Mouse (Mus musculus) forebrain, embryonic 13.5 days (tissue): Measurements from ENCODE around the gene Olfr1058. TPM values are rescaled to one million over a fixed set of nuclear protein-coding genes. Genes with fewer than 3 reads are reported as not detected.

Experiments
- polyA plus RNA-seq: library from polyadenylated mRNA; unstranded; fragments of >200 nt; fragmentation: Nextera tagmentation; extraction: Ambion mirVana; gene quantifications from 2 replicates; pipeline ENCODE4 v1.2.1, GENCODE M21; 2015

Olfr1058 gene
- polyA plus RNA-seq, 1 experiment from 2014 or later, result not detected

Other genes with a start within 250 kb of the Olfr1058 start
- not detected in 2 replicates for gene Olfr1040, start 241.8 kb downstream of the Olfr1058 start, polyA plus RNA-seq
- gene Olfr1042, start 226.7 kb downstream of the Olfr1058 start, polyA plus RNA-seq, result not detected in 2 replicates
- not detected in 2 replicates for gene Olfr1043, start 221.0 kb downstream of the Olfr1058 start, polyA plus RNA-seq
- gene Olfr1044, start 210.7 kb downstream of the Olfr1058 start, polyA plus RNA-seq, result not detected in 2 replicates
- not detected in 2 replicates for gene Olfr52, start 202.9 kb downstream of the Olfr1058 start, polyA plus RNA-seq
- not detected in 2 replicates for gene Olfr1045, start 185.6 kb downstream of the Olfr1058 start, polyA plus RNA-seq
- gene Olfr1046, start 169.2 kb downstream of the Olfr1058 start, polyA plus RNA-seq, result not detected in 2 replicates
- gene Olfr1047, start 157.2 kb downstream of the Olfr1058 start, polyA plus RNA-seq, result not detected in 2 replicates
- gene Olfr1048, start 148.3 kb downstream of the Olfr1058 start, polyA plus RNA-seq, result not detected in 2 replicates
- gene Olfr1049, start 130.2 kb downstream of the Olfr1058 start, polyA plus RNA-seq, result not detected in 2 replicates
- not detected in 2 replicates for gene Olfr1051, start 109.5 kb downstream of the Olfr1058 start, polyA plus RNA-seq
- not detected in 2 replicates for gene Olfr1052, start 96.1 kb downstream of the Olfr1058 start, polyA plus RNA-seq
- gene Olfr1053, start 73.3 kb downstream of the Olfr1058 start, polyA plus RNA-seq, result not detected in 2 replicates
- not detected in 2 replicates for gene Olfr1054, start 53.1 kb downstream of the Olfr1058 start, polyA plus RNA-seq
- not detected in 2 replicates for gene Olfr1055, start 38.3 kb downstream of the Olfr1058 start, polyA plus RNA-seq
- gene Olfr1056, start 26.1 kb downstream of the Olfr1058 start, polyA plus RNA-seq, result not detected in 2 replicates
- not detected in 2 replicates for gene Olfr1057, start 10.2 kb downstream of the Olfr1058 start, polyA plus RNA-seq
- gene Olfr1061, start 25.5 kb upstream of the Olfr1058 start, polyA plus RNA-seq, result not detected in 2 replicates
- gene Olfr1062, start 38.2 kb upstream of the Olfr1058 start, polyA plus RNA-seq, result not detected in 2 replicates
- not detected in 2 replicates for gene Olfr1065, start 62.0 kb upstream of the Olfr1058 start, polyA plus RNA-seq
- gene Olfr1066, start 67.7 kb upstream of the Olfr1058 start, polyA plus RNA-seq, result not detected in 2 replicates
- gene Olfr228, start 98.8 kb upstream of the Olfr1058 start, polyA plus RNA-seq, result not detected in 2 replicates
- not detected in 2 replicates for gene Olfr1076, start 119.9 kb upstream of the Olfr1058 start, polyA plus RNA-seq
- gene Olfr1079, start 153.9 kb upstream of the Olfr1058 start, polyA plus RNA-seq, result not detected in 2 replicates
- gene Olfr1080, start 169.7 kb upstream of the Olfr1058 start, polyA plus RNA-seq, result not detected in 2 replicates
- not detected in 2 replicates for gene Olfr1082, start 210.4 kb upstream of the Olfr1058 start, polyA plus RNA-seq